Mouse (Mus musculus) bone marrow macrophage, adult 2 months (primary cell): Measurements from ENCODE around the gene Mphosph9.

Experiments
- CTCF ChIP-seq: IDR thresholded peaks from 2 replicates; pipeline ENCODE4 v1.5.1; 2012; ENCODE audit warnings: low read depth, mild to moderate bottlenecking, low read length, moderate library complexity
- POLR2A ChIP-seq: IDR thresholded peaks from 2 replicates; pipeline ENCODE4 v1.6.1; 2012; ENCODE audit warnings: mild to moderate bottlenecking, low read depth, low read length, borderline replicate concordance

GRCm38 (mm10) chr5:124266821-124267220, 61.0 kb downstream of the Mphosph9 start:
- TF ChIP-seq CTCF = no peak
- no peak for TF ChIP-seq POLR2A
